ENCODE assay signal across 8 mouse cellular contexts in genomic region chr17:78199231-78199625, GRCm38 (mm10). TPM values are rescaled to one million over a fixed set of nuclear protein-coding genes. Genes with fewer than 3 reads are reported as not detected.
A peak's percentile ranks its signal among the peaks of the same experiment; 100 is the strongest.
DNase-seq lines count a peak whose midpoint lies in the region; ATAC-seq and TF ChIP-seq lines count a peak whose summit lies in the region.

No protein-coding gene starts in this region.

- no peaks in the 10 kb centered on the region for H3K4me1 ChIP-seq in heart, embryonic 11.5 days (ENCODE audit: control insufficient read depth, insufficient read depth, low read length)
- peaks cover 1% of the 10 kb centered on the region for H3K4me1 ChIP-seq in ES-Bruce4 (ENCODE audit: control insufficient read depth, insufficient read depth, low read length)
- H3K4me1 ChIP-seq in forebrain, embryonic 15.5 days: peaks cover 36% of the 10 kb centered on the region
- peaks cover 5% of the 10 kb centered on the region for H3K4me1 ChIP-seq in liver, embryonic 16.5 days (ENCODE audit: control insufficient read depth, low read depth, low read length)

- peak overlapping the region; percentile 96 for H3K4me2 ChIP-seq in heart, embryonic 11.5 days
- H3K4me2 ChIP-seq in forebrain, embryonic 15.5 days (replicated peaks): peak overlapping the region; percentile 95
- peak overlapping the region; percentile 80 for H3K4me2 ChIP-seq in liver, embryonic 16.5 days (ENCODE audit: low read depth, low read length)

- H3K27ac ChIP-seq in heart, embryonic 11.5 days (ENCODE audit: low read depth, low read length): no peak overlapping the region
- H3K27ac ChIP-seq in ES-Bruce4 (ENCODE audit: insufficient read depth, low read length): no peak overlapping the region
- H3K27ac ChIP-seq in forebrain, embryonic 15.5 days (replicated peaks): peak overlapping the region; percentile 90
- no peak overlapping the region for H3K27ac ChIP-seq in liver, embryonic 16.5 days (ENCODE audit: low read length)

- DNase-seq in heart, adult 18-20 months: no peak
- no peak for DNase-seq in spleen, postnatal 36 days (ENCODE audit: low spot score in 2 of 2)
- DNase-seq in layer of hippocampus, postnatal 14 days (ENCODE audit: low spot score in 2 of 2): no peak
- no peak for DNase-seq in cerebellum, postnatal 14 days

- H3K9me3 ChIP-seq in heart, embryonic 11.5 days (replicated peaks; ENCODE audit: control insufficient read depth, low read length): no peaks in the 10 kb centered on the region
- H3K9me3 ChIP-seq in ES-Bruce4 (replicated peaks; ENCODE audit: control insufficient read depth, insufficient read depth, low read length, poor library complexity, severe bottlenecking): no peaks in the 10 kb centered on the region
- no peaks in the 10 kb centered on the region for H3K9me3 ChIP-seq in forebrain, embryonic 15.5 days
- H3K9me3 ChIP-seq in liver, embryonic 16.5 days (replicated peaks; ENCODE audit: control insufficient read depth, low read length): no peaks in the 10 kb centered on the region

- peak overlapping the region; percentile 77 for H3K9ac ChIP-seq in heart, embryonic 11.5 days (ENCODE audit: low read depth, low read length)
- peak overlapping the region; percentile 98 for H3K9ac ChIP-seq in ES-Bruce4 (ENCODE audit: low read depth, poor library complexity, severe bottlenecking)
- peak overlapping the region; percentile 80 for H3K9ac ChIP-seq in forebrain, embryonic 15.5 days (replicated peaks)
- H3K9ac ChIP-seq in liver, embryonic 16.5 days (ENCODE audit: low read depth, low read length): peak overlapping the region; percentile 54; the same call in 1 of the 2 replicates

- no peak for TF ChIP-seq POLR2A in ES-Bruce4 (IDR thresholded peaks at IDR 0.05; ENCODE audit: insufficient read depth, low read length)

- no peak for TF ChIP-seq CTCF in ES-Bruce4 (IDR thresholded peaks at IDR 0.05; ENCODE audit: low read depth, low read length)

- no peak for TF ChIP-seq EP300 in ES-Bruce4 (IDR thresholded peaks at IDR 0.05; ENCODE audit: insufficient read depth, low read depth, low read length)

- peaks cover 17% of the 10 kb centered on the region for H3K27me3 ChIP-seq in heart, embryonic 11.5 days (ENCODE audit: control insufficient read depth, insufficient read depth, low read length)
- H3K27me3 ChIP-seq in ES-Bruce4 (ENCODE audit: control insufficient read depth, insufficient read depth, low read length, poor library complexity, severe bottlenecking): peaks cover 6% of the 10 kb centered on the region
- no peaks in the 10 kb centered on the region for H3K27me3 ChIP-seq in forebrain, embryonic 15.5 days
- peaks cover 45% of the 10 kb centered on the region for H3K27me3 ChIP-seq in liver, embryonic 16.5 days (ENCODE audit: control insufficient read depth, insufficient read depth, low read depth, low read length)

- no peak for ATAC-seq in heart, embryonic 11.5 days (replicated peaks; ENCODE audit: insufficient number of reproducible peaks, low FRiP score, low TSS enrichment)
- peak; percentile 12 for ATAC-seq in forebrain, embryonic 15.5 days (replicated peaks)
- no peak for ATAC-seq in liver, embryonic 16.5 days (ENCODE audit: low read depth)

- WGBS in heart, embryonic 11.5 days (ENCODE audit: insufficient replicate concordance): 7% methylated on average over 7 of the region's 7 CpGs
- WGBS in forebrain, embryonic 15.5 days: 5% methylated on average over 7 of the region's 7 CpGs
- 9% methylated on average over 7 of the region's 7 CpGs for WGBS in liver, embryonic 16.5 days (ENCODE audit: insufficient replicate concordance)

- no peaks in the 10 kb centered on the region for H3K36me3 ChIP-seq in heart, embryonic 11.5 days (ENCODE audit: control insufficient read depth, insufficient read depth, low read length)
- H3K36me3 ChIP-seq in ES-Bruce4 (ENCODE audit: control insufficient read depth, insufficient read depth, low read length, poor library complexity, severe bottlenecking): no peaks in the 10 kb centered on the region
- no peaks in the 10 kb centered on the region for H3K36me3 ChIP-seq in forebrain, embryonic 15.5 days
- no peaks in the 10 kb centered on the region for H3K36me3 ChIP-seq in liver, embryonic 16.5 days (ENCODE audit: control insufficient read depth, insufficient read depth)

- H3K4me3 ChIP-seq in heart, embryonic 11.5 days (ENCODE audit: low read depth, low read length): peak overlapping the region; percentile 77
- H3K4me3 ChIP-seq in ES-Bruce4 (ENCODE audit: low read depth, low read length): peak overlapping the region; percentile 17; the same call in 1 of the 2 replicates
- H3K4me3 ChIP-seq in forebrain, embryonic 15.5 days: peak overlapping the region; percentile 73
- H3K4me3 ChIP-seq in liver, embryonic 16.5 days (ENCODE audit: low read depth, low read length): peak overlapping the region; percentile 60

RNA-seq across cellular contexts. Expression of gene Crim1, which starts 0.8 kb away (rescaled TPM):
- polyA plus RNA-seq in heart, embryonic 11.5 days (2014; fragmentation: Nextera tagmentation; extraction: Ambion mirVana): 2.1 and 2.9 TPM in 2 replicates
- total RNA-seq in heart, adult 18-20 months (2021): 10 to 100 TPM; 51.2 to 66.8 TPM
- polyA plus RNA-seq in ES-Bruce4 (2011; ENCODE audit: insufficient read depth, insufficient read length, low read depth, missing spikeins): 13.7 and 14.2 TPM in 2 replicates
- 6.7 and 7.3 TPM in 2 replicates for polyA plus RNA-seq in forebrain, embryonic 15.5 days (2015; fragmentation: Nextera tagmentation; extraction: Ambion mirVana)
- polyA plus RNA-seq in liver, embryonic 16.5 days (2015; fragmentation: Nextera tagmentation; extraction: Ambion mirVana): 0.41 and 0.63 TPM in 2 replicates
- total RNA-seq in layer of hippocampus, postnatal 14 days (2021): 100 to 1,000 TPM; 101 to 103 TPM

Comparison
In these comparisons a context has a peak if more than half of its experiments do, and no peak if none do; other contexts are left out.
1. H3K4me3 ChIP-seq: peak in every context shown above with its lines; median percentile 77 in heart, embryonic 11.5 days; 73 in forebrain, embryonic 15.5 days; 60 in liver, embryonic 16.5 days; 17 in ES-Bruce4.